Mouse (Mus musculus): ENCODE measurements at regions not wholly inside any gene's neighbourhood (a gene's known extent, or its start where the extent isn't known, plus 50 kb on each side); places are given as distances from the start of the nearest gene placed in this dataset.

GRCm38 (mm10) chr15:68496438-68496837, 1995.7 kb upstream of the Lrrc6 start:
- no peak for DNase-seq (ENCODE audit: low read depth, low spot score)
- no peak overlapping the region for H3K27ac ChIP-seq (ENCODE audit: control insufficient read depth, low read depth, low read length)
- no peak overlapping the region for H3K4me3 ChIP-seq (ENCODE audit: control insufficient read depth in 1 of 2, insufficient read depth in 1 of 2, low read depth in 2 of 2, low read length in 2 of 2)
- TF ChIP-seq GATA1 (IDR thresholded peaks at IDR 0.05; ENCODE audit: low read depth, low read length) = no peak
- TF ChIP-seq POLR2A (IDR thresholded peaks at IDR 0.05; ENCODE audit: control insufficient read depth in 1 of 2, insufficient read depth in 1 of 2, low read depth in 1 of 2, low read length in 2 of 2, poor library complexity in 1 of 2) = no peak
- no peak for TF ChIP-seq ZKSCAN1 (IDR thresholded peaks at IDR 0.05; ENCODE audit: low read depth, low read length)
- no peak for TF ChIP-seq BHLHE40 (IDR thresholded peaks at IDR 0.05; ENCODE audit: borderline replicate concordance, low read depth, low read length)
- no peaks in the 10 kb centered on the region for H3K9me3 ChIP-seq (replicated peaks; ENCODE audit: insufficient read depth, low read length)
- H3K4me1 ChIP-seq (ENCODE audit: control insufficient read depth in 1 of 2, insufficient read depth in 2 of 2, low read length in 2 of 2) = no peaks in the 10 kb centered on the region
- no peaks in the 10 kb centered on the region for H3K79me2 ChIP-seq (ENCODE audit: control insufficient read depth, insufficient read depth, low read length, poor library complexity)
- no peak overlapping the region for H3K9ac ChIP-seq (ENCODE audit: control insufficient read depth, low read depth, low read length, poor library complexity, severe bottlenecking)
- H3K27me3 ChIP-seq (ENCODE audit: control insufficient read depth in 1 of 2, insufficient read depth in 2 of 2, low read length in 2 of 2) = no peaks in the 10 kb centered on the region
- no peaks in the 10 kb centered on the region for H3K36me3 ChIP-seq (ENCODE audit: control insufficient read depth in 1 of 2, insufficient read depth in 2 of 2, low read length in 2 of 2)

- DNase-seq (ENCODE audit: low read depth, low spot score) = no peak
- no peaks in the 10 kb centered on the region for H3K36me3 ChIP-seq (ENCODE audit: control insufficient read depth in 1 of 2, insufficient read depth in 2 of 2, low read length in 2 of 2)
- TF ChIP-seq MYB (IDR thresholded peaks at IDR 0.05; ENCODE audit: low read depth, low read length) (no peak), MAX (IDR thresholded peaks at IDR 0.05; ENCODE audit: low read length) (no peak), SMC3 (IDR thresholded peaks at IDR 0.05; ENCODE audit: low read depth, low read length) (no peak), POLR2AphosphoS2 (IDR thresholded peaks at IDR 0.05; ENCODE audit: low read length) (no peak), MAFK (IDR thresholded peaks at IDR 0.05; ENCODE audit: borderline replicate concordance, low read depth, low read length) (no peak), ZKSCAN1 (IDR thresholded peaks at IDR 0.05; ENCODE audit: low read depth, low read length) (no peak), NRF1 (IDR thresholded peaks at IDR 0.05; ENCODE audit: insufficient read depth, low read depth, low read length, poor library complexity, severe bottlenecking) (no peak), USF2 (IDR thresholded peaks at IDR 0.05; ENCODE audit: borderline replicate concordance in 1 of 2, insufficient read depth in 1 of 2, low read depth in 1 of 2, low read length in 2 of 2) (no peak), CHD1 (IDR thresholded peaks at IDR 0.05; ENCODE audit: low read depth, low read length) (no peak), GABPA (IDR thresholded peaks at IDR 0.05; ENCODE audit: low read depth, low read length) (no peak), HCFC1 (IDR thresholded peaks at IDR 0.05; ENCODE audit: low read depth, low read length) (no peak)
- no peaks in the 10 kb centered on the region for H3K27me3 ChIP-seq (ENCODE audit: control insufficient read depth in 1 of 2, insufficient read depth in 2 of 2, low read length in 2 of 2)
- H3K79me2 ChIP-seq (ENCODE audit: control insufficient read depth, insufficient read depth, low read length, poor library complexity) = no peaks in the 10 kb centered on the region
- H3K9ac ChIP-seq (ENCODE audit: control insufficient read depth, low read depth, low read length, poor library complexity, severe bottlenecking) = no peak overlapping the region
- no peaks in the 10 kb centered on the region for H3K9me3 ChIP-seq (replicated peaks; ENCODE audit: insufficient read depth, low read length)
- no peak overlapping the region for H3K4me3 ChIP-seq (ENCODE audit: control insufficient read depth in 1 of 2, insufficient read depth in 1 of 2, low read depth in 2 of 2, low read length in 2 of 2)
- no peak overlapping the region for H3K27ac ChIP-seq (ENCODE audit: control insufficient read depth, low read depth, low read length)
- no peaks in the 10 kb centered on the region for H3K4me1 ChIP-seq (ENCODE audit: control insufficient read depth in 1 of 2, insufficient read depth in 2 of 2, low read length in 2 of 2)
These were observed 1984.1 kb upstream of the Lrrc6 start for GRCm38 (mm10) chr15:68484789-68485188.

- no peaks in the 10 kb centered on the region for H3K79me2 ChIP-seq (ENCODE audit: control insufficient read depth, insufficient read depth, low read length, poor library complexity)
- TF ChIP-seq MYC (IDR thresholded peaks at IDR 0.05; ENCODE audit: low read depth, low read length) (no peak), SIN3A (IDR thresholded peaks at IDR 0.05; ENCODE audit: low read length) (no peak), SMC3 (IDR thresholded peaks at IDR 0.05; ENCODE audit: low read depth, low read length) (no peak), ZNF384 (IDR thresholded peaks at IDR 0.05; ENCODE audit: low read depth, low read length) (no peak), TCF12 (IDR thresholded peaks at IDR 0.05; ENCODE audit: low read depth, low read length) (no peak), POLR2A (IDR thresholded peaks at IDR 0.05; ENCODE audit: control insufficient read depth in 1 of 2, insufficient read depth in 1 of 2, low read depth in 1 of 2, low read length in 2 of 2, poor library complexity in 1 of 2) (no peak), MAFK (IDR thresholded peaks at IDR 0.05; ENCODE audit: borderline replicate concordance, low read depth, low read length) (no peak), RAD21 (IDR thresholded peaks at IDR 0.05; ENCODE audit: low read depth, low read length) (no peak), ELF1 (IDR thresholded peaks at IDR 0.05; ENCODE audit: low read depth, low read length) (no peak), POLR2AphosphoS5 (IDR thresholded peaks at IDR 0.05; ENCODE audit: borderline replicate concordance, low read depth, low read length) (no peak), TBP (IDR thresholded peaks at IDR 0.05; ENCODE audit: low read depth, low read length) (no peak), USF2 (IDR thresholded peaks at IDR 0.05; ENCODE audit: borderline replicate concordance in 1 of 2, insufficient read depth in 1 of 2, low read depth in 1 of 2, low read length in 2 of 2) (no peak), JUND (IDR thresholded peaks at IDR 0.05; ENCODE audit: low read depth, low read length) (no peak), EP300 (IDR thresholded peaks at IDR 0.05; ENCODE audit: low read depth in 1 of 2, low read length in 2 of 2) (no peak), MAX (IDR thresholded peaks at IDR 0.05; ENCODE audit: low read length) (no peak)
- H3K9me3 ChIP-seq (replicated peaks; ENCODE audit: insufficient read depth, low read length) = no peaks in the 10 kb centered on the region
- DNase-seq (ENCODE audit: low read depth, low spot score) = no peak
- H3K4me3 ChIP-seq (ENCODE audit: control insufficient read depth in 1 of 2, insufficient read depth in 1 of 2, low read depth in 2 of 2, low read length in 2 of 2) = no peak overlapping the region
- no peaks in the 10 kb centered on the region for H3K36me3 ChIP-seq (ENCODE audit: control insufficient read depth in 1 of 2, insufficient read depth in 2 of 2, low read length in 2 of 2)
- H3K9ac ChIP-seq (ENCODE audit: control insufficient read depth, low read depth, low read length, poor library complexity, severe bottlenecking) = no peak overlapping the region
- no peaks in the 10 kb centered on the region for H3K27me3 ChIP-seq (ENCODE audit: control insufficient read depth in 1 of 2, insufficient read depth in 2 of 2, low read length in 2 of 2)
- no peak overlapping the region for H3K27ac ChIP-seq (ENCODE audit: control insufficient read depth, low read depth, low read length)
- no peaks in the 10 kb centered on the region for H3K4me1 ChIP-seq (ENCODE audit: control insufficient read depth in 1 of 2, insufficient read depth in 2 of 2, low read length in 2 of 2)
These were observed 1977.0 kb upstream of the Lrrc6 start for GRCm38 (mm10) chr15:68477745-68478144.

Data from MEL (cell line).